Mouse (Mus musculus): ENCODE data around the gene Il9r.

The Il9r gene

DNA sequence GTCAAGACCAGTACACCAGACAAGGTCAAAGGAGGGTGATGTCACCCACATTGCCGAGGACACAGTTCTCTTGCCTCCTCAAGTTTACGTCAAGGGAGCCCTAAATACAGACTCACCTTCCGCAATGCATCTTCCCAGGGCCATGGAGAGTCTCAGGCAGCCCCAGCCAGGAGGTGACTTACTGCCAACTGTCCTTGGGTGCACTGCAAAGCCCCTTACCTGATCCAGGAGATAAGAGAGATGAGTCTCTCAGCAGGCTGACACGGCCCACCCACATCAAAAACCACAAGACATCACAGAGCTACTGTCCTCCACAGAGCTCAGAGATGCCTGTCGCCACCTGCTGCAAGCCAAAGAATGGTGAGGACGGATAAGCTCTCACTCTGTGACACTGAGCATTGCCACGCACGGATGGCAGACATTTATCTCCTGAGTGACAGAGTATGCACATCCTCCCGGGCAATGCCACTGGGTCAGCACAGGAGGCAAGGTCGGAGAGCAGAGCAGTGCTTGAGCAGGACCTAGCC is at the start of gene Il9r:
Gene Il9r (minus strand): TSS at position 205 of the 527 bp plus-strand sequence.
- no peak for DNase-seq

DNA sequence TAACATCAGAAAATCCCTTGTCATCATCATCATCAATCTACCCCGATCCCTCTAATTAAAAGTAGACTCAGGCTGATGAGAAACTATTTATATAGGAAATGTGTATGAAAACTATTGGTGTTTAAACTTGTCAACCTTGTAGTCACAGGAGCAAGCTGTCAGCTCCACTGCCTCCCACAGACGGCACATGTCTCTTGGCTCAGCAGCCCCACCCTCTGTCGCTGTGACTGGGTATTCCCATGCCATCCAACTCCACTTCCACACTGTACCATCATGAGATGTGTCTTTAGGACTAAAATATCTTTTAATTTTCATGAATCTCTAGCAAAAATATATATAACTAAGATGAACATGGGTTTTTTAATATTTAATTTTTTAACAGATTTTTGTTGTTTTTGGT is 48.3 kb upstream of the Il9r start:
- DNase-seq, result no peak

DNA sequence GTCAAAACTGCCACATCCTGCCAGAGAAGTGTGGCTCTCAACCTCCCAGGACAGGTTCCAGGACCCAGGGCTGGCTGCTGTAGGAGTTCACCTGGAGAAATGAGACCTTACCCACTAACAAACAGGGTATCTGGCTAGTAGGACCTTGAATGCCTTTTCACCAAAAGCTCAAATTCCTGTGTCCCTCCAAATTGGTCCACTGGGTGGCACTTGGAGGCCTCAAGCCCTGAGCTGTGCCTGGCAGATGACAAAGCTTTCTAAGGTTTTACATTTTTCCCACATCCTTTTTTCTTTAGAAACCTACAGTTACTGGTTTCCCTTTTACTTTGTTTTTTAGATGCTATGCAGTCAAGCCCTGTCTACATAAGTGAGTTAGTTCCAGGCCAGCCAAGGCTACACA is 47.0 kb upstream of the Il9r start:
- no peak for DNase-seq

DNA sequence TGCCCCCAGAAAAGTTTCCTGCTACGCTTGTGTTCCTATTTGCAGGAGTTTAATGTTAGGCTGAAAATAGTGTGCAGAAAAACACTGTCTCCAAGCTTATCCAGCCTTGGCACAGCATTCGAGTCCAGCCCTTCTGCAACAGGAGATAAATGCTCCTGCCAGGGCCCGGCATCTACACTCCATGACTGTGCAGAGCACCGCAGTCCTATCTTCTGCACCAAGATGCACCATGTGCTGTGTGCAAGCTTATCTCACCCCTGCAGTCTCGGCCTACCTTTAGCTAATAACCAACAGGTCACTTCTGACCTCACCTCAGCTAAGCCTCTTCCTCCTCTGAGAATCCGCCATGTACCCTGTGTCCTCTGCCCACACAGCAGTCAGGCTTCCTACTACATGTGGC is 45.5 kb upstream of the Il9r start:
- no peak for DNase-seq

DNA sequence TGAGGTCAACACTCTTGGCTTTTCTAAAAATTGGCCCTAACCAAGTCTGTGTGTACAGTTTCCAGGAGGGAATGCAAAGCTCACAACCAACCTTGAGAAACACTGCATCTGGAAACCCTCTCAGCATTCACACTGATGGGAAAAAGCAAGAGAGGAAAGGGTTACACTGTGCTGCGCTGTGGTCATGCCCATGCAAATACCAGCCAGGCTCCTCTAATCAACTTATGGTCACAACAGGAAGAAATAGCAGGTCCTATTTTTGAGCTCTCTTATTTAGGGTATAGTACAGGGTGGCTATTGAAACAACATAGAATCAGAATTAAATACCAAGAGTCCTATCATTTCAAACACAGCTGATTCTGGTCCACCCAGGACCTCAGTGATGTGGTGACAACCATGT is 44.5 kb upstream of the Il9r start:
- DNase-seq, result no peak

DNA sequence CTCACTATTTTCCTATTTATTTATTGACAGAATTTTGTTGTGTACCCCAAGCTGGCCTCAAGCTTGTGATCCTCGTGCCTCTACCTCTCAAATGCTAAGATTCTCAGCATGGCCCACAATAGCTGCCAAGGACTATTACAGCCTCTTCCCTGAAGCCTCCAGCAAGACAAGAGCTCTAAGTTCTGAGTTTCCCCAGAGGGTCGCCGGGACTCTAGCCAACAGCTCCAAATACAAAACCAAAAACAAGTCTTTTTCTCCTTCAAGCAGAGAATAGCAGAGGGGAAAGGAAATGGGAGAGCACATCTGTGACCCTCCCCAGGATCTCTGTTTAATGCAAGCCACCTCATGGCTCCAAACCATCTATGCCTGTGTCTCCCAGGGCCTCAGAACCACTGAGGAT is 44.0 kb upstream of the Il9r start:
- DNase-seq, result no peak

DNA sequence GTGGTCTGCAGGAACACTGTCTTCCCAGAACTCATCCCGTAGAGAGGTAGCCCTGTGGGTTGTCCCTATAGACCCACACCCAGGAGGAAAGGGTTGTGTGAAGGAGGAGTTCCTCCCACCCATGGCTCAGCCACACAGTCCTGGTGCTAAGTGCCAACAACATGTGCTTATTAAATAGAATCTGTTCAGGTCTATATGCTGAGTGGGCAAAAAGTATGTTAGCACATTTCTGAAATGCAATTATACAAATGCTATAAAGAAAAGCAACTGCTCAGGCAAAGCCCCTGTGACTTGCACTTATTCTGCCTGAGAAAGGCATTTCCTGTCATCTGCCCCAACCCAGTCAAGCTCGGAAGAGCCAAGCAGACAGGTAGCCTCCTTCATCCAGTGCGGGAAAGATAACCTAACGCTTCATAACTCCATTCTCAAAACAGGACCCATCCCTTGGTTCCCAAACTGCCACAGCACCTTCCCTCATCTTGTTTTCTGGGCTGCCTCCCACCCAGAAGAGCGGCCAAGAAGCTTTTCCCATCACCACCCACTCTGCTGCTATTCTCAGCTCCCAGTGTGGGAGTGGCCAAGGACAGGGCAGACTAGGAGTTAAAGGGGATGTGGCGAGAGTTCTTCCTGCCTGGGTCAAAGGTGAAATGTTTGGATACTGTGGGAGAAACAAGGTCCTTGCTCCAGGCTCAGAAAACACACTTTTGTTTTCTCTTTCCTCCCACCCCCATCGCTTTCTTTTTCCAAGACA is 43.3 kb upstream of the Il9r start:
- no peak for DNase-seq

DNA sequence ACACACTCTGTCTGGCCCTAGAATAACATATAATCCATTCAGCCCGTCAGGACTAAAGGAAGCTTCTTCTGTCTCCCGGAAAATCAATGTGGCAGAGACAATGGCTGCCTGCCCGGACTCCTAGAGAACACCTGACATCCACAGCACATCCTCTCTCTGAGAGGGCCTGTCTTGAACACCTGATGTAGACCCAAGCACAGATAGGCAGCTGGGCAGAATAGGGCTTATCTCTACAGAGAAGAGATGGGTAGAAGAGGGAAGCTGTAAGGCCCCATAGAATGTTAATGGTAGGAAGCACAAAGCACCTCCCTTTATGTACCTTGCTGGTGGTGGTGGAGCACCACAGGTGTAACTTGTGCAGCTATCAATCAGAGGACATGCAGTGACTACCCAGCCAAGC is 42.1 kb upstream of the Il9r start:
- DNase-seq, result no peak

DNA sequence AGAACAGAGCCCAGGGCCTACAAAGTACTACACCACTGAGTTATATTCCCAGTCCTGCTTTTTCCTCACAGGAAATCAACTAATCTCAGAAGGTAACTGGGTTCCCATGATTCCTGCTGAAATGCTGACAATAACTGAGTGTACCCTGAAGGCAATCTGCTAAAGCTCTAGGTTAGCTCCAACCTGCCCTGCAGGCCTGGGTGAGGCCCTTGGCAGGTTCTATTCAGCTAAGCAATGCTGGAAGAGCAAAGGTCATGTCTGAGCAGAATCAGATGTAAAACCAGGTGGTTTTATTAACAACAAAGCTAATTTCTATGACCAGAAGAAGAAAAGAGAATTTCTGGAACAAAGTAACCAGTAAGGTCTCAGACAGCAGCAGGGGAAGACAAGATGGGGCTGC is 41.3 kb upstream of the Il9r start:
- DNase-seq, result no peak

DNA sequence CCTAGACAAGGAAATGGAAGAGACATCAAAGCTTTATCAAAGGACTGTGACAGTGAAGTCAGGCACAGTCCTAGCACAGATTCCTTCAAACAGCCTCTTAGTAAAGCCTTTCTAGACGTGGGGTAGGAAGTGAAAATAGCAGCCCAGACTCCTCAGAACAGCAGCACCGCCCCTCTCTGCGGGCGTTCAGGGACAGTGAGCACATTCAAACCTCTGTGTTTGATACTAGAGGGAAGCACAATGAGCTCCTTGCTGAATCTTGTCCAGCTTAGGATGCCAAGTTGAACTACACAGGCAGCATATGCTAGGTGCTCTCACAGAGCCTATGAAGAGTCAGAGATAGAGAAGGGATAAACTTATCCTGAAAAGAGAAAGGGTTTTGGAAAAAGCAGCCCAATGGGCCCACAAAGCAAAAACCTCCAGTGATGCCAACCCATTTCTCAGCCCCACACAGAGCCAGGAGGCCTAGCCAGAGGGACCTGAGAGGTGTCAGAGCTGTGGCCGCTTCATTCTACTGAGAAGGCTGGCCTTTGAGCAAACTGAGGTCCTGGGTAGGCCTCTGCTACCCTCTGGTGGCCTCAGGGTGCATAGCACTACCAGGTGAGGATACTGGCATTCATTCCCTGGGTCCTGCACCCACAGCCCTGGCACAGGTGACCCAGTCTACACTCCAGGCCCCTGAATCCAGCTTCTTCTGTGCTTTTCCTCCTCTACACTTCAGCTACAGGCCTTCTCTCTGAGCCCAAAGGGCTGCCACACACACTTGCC is 38.2 kb upstream of the Il9r start:
- peak; percentile 81 for DNase-seq

DNA sequence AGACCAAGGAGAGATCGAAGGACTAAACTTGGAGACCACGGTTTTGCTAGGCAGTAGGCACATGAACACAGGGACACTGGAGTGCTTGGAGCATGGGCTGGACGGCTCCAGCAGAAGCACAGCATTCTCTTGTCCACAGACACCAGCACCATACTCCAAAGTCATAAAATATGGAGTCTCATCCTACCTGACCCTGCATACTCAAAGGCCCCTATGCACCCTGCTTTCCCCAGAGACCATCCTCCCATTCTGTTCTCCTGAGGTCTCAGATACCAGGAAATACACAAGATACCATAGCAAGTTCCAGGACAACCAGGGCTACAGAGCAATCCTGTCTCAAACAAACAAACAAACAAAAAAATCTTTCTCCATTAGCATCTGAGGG is 37.3 kb upstream of the Il9r start:
- no peak for DNase-seq

DNA sequence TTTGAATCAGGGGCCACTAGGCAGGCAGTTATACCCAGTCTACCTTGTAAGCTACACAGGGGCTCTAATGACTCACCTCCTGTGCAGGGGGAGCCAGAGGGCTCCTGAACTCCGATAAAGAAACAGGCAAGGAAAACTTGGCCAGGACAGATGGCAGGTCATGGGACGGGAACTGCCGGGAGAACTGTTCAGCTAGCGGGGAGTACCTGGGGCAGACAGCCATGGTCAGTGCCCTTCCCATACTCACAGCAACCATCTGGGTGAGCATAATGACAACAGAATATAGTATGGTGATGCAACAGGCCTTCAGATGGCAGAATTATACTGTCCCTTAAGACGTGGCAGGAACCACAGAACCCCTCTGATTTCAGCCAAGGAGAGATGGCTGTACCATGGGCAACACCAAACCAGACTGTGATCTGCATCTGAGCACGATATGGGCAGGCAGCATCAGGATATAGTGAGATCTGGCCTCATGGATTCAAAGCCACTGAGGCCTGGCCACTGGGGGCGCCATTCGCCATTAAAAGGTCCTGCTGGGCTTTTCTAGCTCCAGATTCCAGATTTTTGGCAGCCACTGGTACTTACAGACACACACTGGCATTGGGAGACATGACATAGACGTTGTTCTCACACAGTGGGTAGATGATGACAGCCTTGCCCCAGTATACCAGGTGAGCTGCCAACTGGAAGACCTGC is 36.8 kb upstream of the Il9r start:
- peak; percentile 68 for DNase-seq

DNA sequence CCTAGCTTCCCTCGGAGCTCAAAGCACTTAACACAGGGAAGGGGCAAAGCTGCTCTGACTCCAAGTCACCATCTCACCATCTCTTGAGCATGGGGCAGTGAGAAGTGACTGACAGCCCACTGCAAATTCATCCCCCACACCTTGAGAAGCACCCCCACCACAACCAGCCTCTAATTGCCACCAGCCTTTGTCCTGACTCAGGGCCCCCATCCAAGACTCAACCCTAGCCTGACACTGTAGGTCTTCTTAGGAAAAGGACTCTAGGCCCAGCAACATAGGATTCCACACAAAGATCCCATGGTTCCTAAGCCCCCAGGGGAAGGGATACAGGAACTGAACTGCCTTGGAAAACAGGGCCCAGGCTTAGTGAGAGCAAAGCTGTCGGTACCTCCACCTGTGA is 36.1 kb upstream of the Il9r start:
- DNase-seq, result peak; percentile 18

DNA sequence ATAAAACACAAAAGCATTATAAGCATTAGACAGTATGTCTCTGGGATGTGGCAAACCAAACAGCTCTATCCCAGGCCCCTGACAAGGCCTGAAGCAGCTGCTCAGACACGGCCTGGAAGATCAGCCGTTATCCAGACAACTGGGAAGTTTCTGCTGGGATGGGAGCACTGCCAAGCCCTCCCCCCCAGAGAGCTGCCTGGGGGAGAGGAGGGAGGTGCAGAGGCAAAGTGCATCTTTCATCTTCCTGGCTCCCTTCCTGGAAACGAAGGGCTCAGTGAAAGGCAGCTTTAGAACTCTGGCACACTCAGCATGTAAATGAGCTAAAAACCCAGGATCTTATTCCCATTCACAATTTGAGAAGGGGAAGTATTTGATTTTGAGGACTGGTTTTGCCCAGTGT is 35.6 kb upstream of the Il9r start:
- peak; percentile 56 for DNase-seq

DNA sequence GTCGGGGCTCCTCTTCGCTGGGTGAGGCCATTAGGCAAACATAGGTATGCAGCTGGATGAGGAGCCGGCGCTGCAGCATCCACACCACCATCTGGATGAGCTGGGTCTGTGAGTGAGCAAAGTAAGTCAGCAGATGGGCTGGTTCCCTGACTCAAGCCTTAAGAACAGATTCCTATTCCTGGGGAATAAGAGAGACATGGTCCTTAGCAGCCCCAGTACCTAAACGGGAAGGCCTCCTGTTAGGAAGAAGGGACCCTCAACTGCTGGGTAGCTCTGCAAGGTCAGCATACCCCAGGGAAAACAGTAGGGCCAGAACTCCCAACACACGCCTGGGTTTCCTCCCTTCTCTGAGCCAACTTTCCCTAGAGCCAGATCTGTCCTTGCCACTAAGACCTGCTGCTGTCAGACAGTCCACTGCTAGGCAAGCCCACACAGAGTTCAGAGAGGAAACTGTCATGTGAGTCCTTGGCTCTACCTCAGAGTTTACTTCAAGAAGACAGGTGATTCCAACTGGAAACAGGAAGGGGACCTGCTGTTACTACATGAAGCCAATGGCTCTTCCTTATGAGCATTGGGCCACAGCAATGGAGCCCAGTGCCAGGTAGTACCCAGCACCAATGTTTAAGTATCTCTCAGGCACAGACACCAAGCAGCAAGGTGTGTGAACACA is 34.9 kb upstream of the Il9r start:
- DNase-seq, result peak; percentile 10

DNA sequence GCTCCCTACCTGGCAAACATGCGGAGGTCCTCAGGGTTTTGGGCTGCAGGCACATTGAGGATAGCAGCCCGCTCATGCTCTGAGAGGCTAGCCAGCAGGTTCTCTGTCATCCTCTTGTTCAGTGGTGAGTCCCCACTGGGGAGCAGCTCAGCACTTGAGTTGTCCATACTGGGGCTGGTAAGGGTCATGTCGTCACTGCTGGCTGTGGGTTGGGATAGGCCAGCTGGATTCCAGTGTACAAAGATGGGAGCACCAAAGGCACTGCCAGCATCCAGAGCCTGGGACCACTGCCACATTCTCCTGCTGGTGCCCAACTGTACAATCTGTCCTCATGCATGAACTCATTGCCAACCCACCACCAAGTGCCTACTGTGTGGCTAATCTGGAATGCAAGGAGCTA is 33.8 kb upstream of the Il9r start:
- DNase-seq, result peak; percentile 46

DNA sequence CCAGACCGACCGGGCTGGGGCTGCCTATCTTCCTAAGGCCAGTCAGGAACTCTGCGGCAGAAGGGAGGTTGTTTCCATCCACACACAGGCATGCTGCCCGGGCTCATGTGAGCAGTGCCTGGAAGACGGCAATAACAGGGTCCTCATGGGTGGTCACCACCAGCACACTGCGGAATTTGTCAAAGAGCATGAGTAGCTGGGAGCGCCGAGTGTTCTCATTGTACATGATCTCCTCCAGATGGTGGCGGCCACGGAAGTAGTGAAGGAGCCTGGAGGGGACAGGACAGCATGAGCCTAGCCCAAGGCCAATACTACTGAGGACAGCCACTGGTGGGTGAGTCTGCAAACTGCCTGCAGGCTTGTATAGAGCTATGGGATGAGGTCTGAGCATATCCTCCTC is 32.8 kb upstream of the Il9r start:
- DNase-seq, result peak; percentile 34

DNA sequence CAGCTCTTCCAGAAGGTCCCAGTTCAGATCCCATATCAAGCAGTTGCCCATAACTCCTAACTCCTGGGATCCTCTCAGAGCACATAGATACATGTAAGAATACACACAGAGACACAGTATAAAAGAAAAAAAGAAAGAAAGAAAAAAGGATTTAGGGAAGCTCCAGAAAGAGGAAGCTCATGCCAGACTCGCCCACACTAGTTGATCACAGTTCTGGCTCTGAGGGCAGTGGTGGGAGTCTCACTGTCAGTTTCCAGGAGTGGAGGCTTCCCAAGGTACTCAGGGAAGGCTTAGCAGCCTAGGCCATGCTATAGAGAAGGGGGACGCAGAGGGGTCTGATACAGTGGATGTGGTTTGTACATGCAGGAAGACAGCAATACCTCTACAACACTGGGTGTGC is 31.0 kb upstream of the Il9r start:
- DNase-seq, result peak; percentile 9

DNA sequence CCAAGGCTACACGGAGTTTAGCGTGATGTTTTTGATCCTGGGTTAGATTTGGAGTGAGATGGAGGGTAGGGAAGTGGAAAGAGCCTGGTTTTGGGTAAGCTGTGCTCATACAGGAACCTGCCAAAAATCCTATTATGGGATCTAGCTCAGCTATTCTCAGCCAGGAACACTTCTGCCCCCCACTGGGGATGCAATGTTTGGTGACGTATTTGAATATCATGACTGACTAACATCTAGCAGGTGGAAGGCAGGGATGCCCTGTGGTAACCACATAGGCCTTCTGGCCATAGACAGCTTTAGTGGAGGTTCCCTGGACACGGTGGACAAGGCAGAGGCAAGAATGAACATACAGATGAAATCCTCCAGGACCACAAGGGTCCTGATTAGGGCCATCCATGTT is 30.1 kb upstream of the Il9r start:
- DNase-seq, result peak; percentile 56

DNA sequence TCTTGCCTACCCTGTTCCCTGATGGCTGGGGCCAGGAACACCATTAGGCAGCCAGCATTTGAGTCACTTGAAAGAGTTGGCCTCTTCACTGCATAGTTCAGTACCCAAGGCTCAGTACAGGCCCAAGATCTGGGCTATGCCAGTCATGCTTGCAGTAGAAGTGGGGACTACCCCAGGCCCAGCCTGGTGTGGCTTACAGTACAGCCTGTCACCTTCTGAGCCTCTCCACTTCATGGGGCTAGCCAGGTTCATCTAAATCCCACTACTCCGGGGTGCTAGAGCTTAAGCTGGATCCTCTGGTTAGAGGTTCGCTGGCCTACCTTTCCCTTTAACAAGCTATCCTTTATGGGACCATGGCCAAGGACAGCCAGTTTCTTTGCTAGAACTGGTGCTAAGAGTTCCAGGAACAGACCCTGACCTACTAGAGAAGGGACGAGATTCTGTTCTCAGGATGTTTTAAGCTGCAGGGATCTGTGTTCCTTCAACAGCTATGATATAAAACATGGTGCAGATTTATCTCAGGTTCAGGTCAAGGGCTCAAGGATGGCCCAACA is 28.3 kb upstream of the Il9r start:
- DNase-seq, result peak; percentile 17

DNA sequence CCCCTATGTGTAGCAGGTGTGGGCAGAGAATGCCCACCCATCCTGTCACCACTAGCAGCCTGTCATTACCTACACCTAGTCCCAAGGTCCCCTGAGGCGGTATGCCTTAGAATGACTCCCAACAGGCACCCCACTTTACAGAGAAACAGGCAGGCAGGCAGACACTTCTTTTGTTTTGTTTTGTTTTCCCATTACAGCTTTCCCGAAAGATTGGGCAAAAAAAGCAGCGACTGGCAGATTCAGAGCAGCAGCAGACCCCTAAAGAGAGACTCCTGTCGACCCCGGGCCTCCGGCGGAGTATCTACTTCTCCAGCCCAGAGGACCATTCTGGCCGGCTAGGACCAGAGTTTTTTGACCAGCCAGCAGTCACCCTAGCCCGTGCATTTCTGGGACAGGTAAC is 27.5 kb upstream of the Il9r start:
- no peak for DNase-seq

DNA sequence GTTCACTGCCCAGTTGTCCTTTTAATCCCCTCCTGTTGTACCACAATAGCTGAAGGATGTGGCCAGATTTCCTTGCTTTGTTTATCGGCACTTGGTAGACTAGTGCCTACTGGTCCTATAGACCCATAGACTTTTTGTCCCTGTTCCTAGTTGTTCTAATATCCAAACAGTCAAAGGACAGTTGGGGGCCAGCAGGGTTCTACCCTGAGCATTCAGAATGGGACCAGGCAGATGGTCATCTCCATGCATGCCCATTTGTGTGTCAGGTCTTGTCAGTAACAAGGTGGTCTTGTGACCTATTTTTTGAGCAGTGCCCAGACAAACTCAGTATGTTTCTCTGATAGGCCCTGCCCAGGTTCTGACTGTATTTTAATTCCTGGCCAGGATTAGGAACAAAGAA is 27.0 kb upstream of the Il9r start:
- no peak for DNase-seq

All from cerebellum, adult 11 months (tissue).